Mouse (Mus musculus): ENCODE measurements at regions not wholly inside any gene's neighbourhood (a gene's known extent, or its start where the extent isn't known, plus 50 kb on each side); places are given as distances from the start of the nearest gene placed in this dataset.
"Not testable (repeated sequence)": the region's sequence is repeated elsewhere in the genome, so short reads cannot be mapped to it uniquely, and the experiment has no call there.

- no peak for DNase-seq (ENCODE audit: low spot score)
Measured at GRCm38 (mm10) chr12:45594689-45595088, 520.2 kb upstream of the Stxbp6 start.

- no peak for DNase-seq (ENCODE audit: low spot score)
Measured at GRCm38 (mm10) chr12:45590191-45590590, 515.7 kb upstream of the Stxbp6 start.

GRCm38 (mm10) chr12:45585763-45586162 lies 511.3 kb upstream of the Stxbp6 start:
- no peak for DNase-seq (ENCODE audit: low spot score)

- peak; percentile 55 for DNase-seq (ENCODE audit: low spot score)
Measured at GRCm38 (mm10) chr12:45563325-45564030, 489.0 kb upstream of the Stxbp6 start.

GRCm38 (mm10) chr12:45562637-45563220 lies 488.2 kb upstream of the Stxbp6 start:
- DNase-seq (ENCODE audit: low spot score), result peak; percentile 28

- DNase-seq (ENCODE audit: low spot score), result peak; percentile 24
Measured at GRCm38 (mm10) chr12:45561889-45562288, 487.4 kb upstream of the Stxbp6 start.

- DNase-seq (ENCODE audit: low spot score), result no peak
Measured at GRCm38 (mm10) chr12:45561362-45561761, 486.9 kb upstream of the Stxbp6 start.

- DNase-seq (ENCODE audit: low spot score), result not testable (repeated sequence)
Measured at GRCm38 (mm10) chr12:45549906-45550305, 475.4 kb upstream of the Stxbp6 start.

GRCm38 (mm10) chr12:45519554-45519953 lies 445.0 kb upstream of the Stxbp6 start:
- DNase-seq (ENCODE audit: low spot score), result no peak

- DNase-seq (ENCODE audit: low spot score), result no peak
Measured at GRCm38 (mm10) chr12:45514459-45514858, 439.9 kb upstream of the Stxbp6 start.

- DNase-seq (ENCODE audit: low spot score), result no peak
Measured at GRCm38 (mm10) chr12:45507400-45507982, 433.0 kb upstream of the Stxbp6 start.

GRCm38 (mm10) chr12:45499834-45500233 lies 425.3 kb upstream of the Stxbp6 start:
- DNase-seq (ENCODE audit: low spot score), result peak; percentile 27

GRCm38 (mm10) chr12:45498230-45498629 lies 423.7 kb upstream of the Stxbp6 start:
- no peak for DNase-seq (ENCODE audit: low spot score)

GRCm38 (mm10) chr12:45489029-45489428 lies 414.5 kb upstream of the Stxbp6 start:
- no peak for DNase-seq (ENCODE audit: low spot score)

- DNase-seq (ENCODE audit: low spot score), result no peak
Measured at GRCm38 (mm10) chr12:45476881-45477280, 402.4 kb upstream of the Stxbp6 start.

- DNase-seq (ENCODE audit: low spot score), result no peak
Measured at GRCm38 (mm10) chr12:45468093-45468492, 393.6 kb upstream of the Stxbp6 start.

- DNase-seq (ENCODE audit: low spot score), result peak; percentile 13
Measured at GRCm38 (mm10) chr12:45467058-45467457, 392.5 kb upstream of the Stxbp6 start.

GRCm38 (mm10) chr12:45466066-45466465 lies 391.6 kb upstream of the Stxbp6 start:
- DNase-seq (ENCODE audit: low spot score), result peak; percentile 68

GRCm38 (mm10) chr12:45464952-45465351 lies 390.4 kb upstream of the Stxbp6 start:
- DNase-seq (ENCODE audit: low spot score), result no peak

GRCm38 (mm10) chr12:45458746-45459145 lies 384.2 kb upstream of the Stxbp6 start:
- not testable (repeated sequence) for DNase-seq (ENCODE audit: low spot score)

- peak; percentile 75 for DNase-seq (ENCODE audit: low spot score)
Measured at GRCm38 (mm10) chr12:45443512-45444190, 369.1 kb upstream of the Stxbp6 start.

- no peak for DNase-seq (ENCODE audit: low spot score)
Measured at GRCm38 (mm10) chr12:45442474-45442873, 368.0 kb upstream of the Stxbp6 start.

- DNase-seq (ENCODE audit: low spot score), result no peak
Measured at GRCm38 (mm10) chr12:45439745-45440144, 365.2 kb upstream of the Stxbp6 start.

Data from retina, embryonic 14.5 days (tissue).